Mouse (Mus musculus) natural killer cell, adult 2 months (primary cell): ENCODE data around the gene Dcn.

Experiments
- DNase-seq, 2 experiments: peaks; one replicate each; pipeline ENCODE4 v3.0.0; 2022; ENCODE audit warnings: low spot score in 2 of 2

Gene Dcn

GRCm38 (mm10) chr10:97479004-97479766, at the start of gene Dcn:
Dcn (plus strand) TSS chr10:97479609.
- no peak for DNase-seq

- DNase-seq: no peak
Observed at GRCm38 (mm10) chr10:97436662-97437061, 42.7 kb upstream of the Dcn start.

- no peak for DNase-seq
Observed at GRCm38 (mm10) chr10:97442300-97442699, 37.1 kb upstream of the Dcn start.

GRCm38 (mm10) chr10:97446486-97446885, 32.9 kb upstream of the Dcn start:
- DNase-seq: no peak

- no peak for DNase-seq
Observed at GRCm38 (mm10) chr10:97452886-97453285, 26.5 kb upstream of the Dcn start.

- DNase-seq: no peak
Observed at GRCm38 (mm10) chr10:97453529-97453928, 25.9 kb upstream of the Dcn start.

GRCm38 (mm10) chr10:97456993-97457392, 22.4 kb upstream of the Dcn start:
- DNase-seq: no peak

GRCm38 (mm10) chr10:97466818-97467217, 12.6 kb upstream of the Dcn start:
- no peak for DNase-seq

- no peak for DNase-seq
Observed at GRCm38 (mm10) chr10:97469411-97470140, 9.8 kb upstream of the Dcn start.

- DNase-seq: no peak
Observed at GRCm38 (mm10) chr10:97475460-97475859, 3.9 kb upstream of the Dcn start.

- no peak for DNase-seq
Observed at GRCm38 (mm10) chr10:97478259-97478658, 1.1 kb upstream of the Dcn start.

GRCm38 (mm10) chr10:97482150-97482549, 2.7 kb downstream of the Dcn start:
- no peak for DNase-seq

- DNase-seq: no peak
Observed at GRCm38 (mm10) chr10:97484049-97484448, 4.6 kb downstream of the Dcn start.

GRCm38 (mm10) chr10:97485151-97485550, 5.7 kb downstream of the Dcn start:
- DNase-seq: no peak

- no peak for DNase-seq
Observed at GRCm38 (mm10) chr10:97486085-97486484, 6.7 kb downstream of the Dcn start.

GRCm38 (mm10) chr10:97487269-97487989, 8.0 kb downstream of the Dcn start:
- DNase-seq: no peak

GRCm38 (mm10) chr10:97492367-97492980, 13.1 kb downstream of the Dcn start:
- DNase-seq: no peak

- no peak for DNase-seq
Observed at GRCm38 (mm10) chr10:97497646-97498045, 18.2 kb downstream of the Dcn start.

GRCm38 (mm10) chr10:97523366-97523765, 44.0 kb downstream of the Dcn start:
- no peak for DNase-seq

- no peak for DNase-seq
Observed at GRCm38 (mm10) chr10:97535697-97536096, 56.3 kb downstream of the Dcn start.

GRCm38 (mm10) chr10:97536921-97537320, 57.5 kb downstream of the Dcn start:
- no peak for DNase-seq

GRCm38 (mm10) chr10:97538202-97538601, 58.8 kb downstream of the Dcn start:
- no peak for DNase-seq
